Mouse (Mus musculus) c-Kit-positive CD71-positive TER-119-negative erythroid progenitor cells, embryonic 14.5 days (primary cell): ENCODE results near the gene Plb1.
A peak's percentile ranks its signal among the peaks of the same experiment; 100 is the strongest.

ENCODE experiments used
- DNase-seq: peaks from one replicate; pipeline ENCODE4 v3.0.0-alpha.2; 2013; ENCODE audit warnings: low read depth

Gene Plb1

DNA sequence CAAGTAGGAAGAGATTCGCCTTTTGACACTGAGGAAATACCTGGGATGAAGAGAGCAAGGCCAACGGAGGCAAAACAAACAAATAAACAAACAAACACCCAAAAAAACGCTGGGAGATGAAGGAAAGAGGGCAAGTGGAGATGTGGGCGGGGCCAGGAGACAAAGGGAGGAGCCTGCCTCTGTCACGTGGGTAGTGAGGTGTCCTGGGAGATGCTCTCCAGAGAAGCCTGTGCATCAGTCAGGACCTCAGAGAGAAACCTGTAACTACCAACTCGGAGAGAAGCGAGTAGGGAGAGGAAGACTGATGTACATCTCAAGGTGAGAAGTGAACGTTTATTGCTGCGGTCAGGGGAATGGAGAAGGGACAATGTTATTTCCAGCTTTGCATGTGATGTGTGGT lies at the start of gene Plb1:
Gene Plb1, plus strand, starts transcription at position 235 of the 400 bp plus-strand sequence.
- DNase-seq: no peak

DNA sequence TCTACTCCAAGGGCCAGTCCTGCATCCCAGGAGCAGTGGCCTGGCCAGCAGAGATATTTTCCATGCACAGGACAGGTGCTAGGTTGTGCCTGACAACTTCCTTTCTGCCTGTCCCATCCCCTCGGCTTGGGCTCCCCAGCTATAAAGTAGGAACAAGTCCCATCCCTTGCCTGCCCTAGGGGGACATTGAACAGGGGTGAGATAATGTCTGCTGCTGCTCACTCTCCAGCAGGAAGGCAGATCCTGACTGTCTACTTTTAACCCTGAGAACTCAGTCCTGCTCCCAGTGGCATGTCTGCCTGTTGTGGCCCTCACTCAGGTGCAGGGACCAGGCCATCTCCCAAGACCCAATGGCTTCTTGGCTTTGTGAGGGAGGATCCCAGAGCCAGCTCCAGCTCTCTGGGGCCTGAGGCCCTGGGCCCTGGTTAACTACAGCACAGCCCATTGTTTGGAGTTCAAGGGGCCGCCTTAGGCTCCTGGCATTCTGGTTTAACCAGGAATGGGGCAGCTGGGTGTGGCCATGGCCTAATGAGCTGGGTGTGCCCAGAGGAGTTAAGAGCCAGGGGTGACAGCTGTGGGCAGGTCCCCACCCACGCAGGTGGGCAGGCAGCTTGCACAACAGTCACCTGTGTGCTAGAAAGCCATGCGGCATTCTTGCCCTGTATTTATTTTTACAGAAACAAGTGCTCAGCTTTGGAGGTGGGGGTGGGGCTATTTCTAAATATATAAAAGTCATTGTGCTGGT lies 49.5 kb upstream of the Plb1 start:
- DNase-seq: no peak

- DNase-seq: no peak
Measured at GRCm38 (mm10) chr5:32187717-32188116, 44.8 kb upstream of the Plb1 start.

GRCm38 (mm10) chr5:32191259-32191658 lies 41.2 kb upstream of the Plb1 start:
- DNase-seq: no peak

DNA sequence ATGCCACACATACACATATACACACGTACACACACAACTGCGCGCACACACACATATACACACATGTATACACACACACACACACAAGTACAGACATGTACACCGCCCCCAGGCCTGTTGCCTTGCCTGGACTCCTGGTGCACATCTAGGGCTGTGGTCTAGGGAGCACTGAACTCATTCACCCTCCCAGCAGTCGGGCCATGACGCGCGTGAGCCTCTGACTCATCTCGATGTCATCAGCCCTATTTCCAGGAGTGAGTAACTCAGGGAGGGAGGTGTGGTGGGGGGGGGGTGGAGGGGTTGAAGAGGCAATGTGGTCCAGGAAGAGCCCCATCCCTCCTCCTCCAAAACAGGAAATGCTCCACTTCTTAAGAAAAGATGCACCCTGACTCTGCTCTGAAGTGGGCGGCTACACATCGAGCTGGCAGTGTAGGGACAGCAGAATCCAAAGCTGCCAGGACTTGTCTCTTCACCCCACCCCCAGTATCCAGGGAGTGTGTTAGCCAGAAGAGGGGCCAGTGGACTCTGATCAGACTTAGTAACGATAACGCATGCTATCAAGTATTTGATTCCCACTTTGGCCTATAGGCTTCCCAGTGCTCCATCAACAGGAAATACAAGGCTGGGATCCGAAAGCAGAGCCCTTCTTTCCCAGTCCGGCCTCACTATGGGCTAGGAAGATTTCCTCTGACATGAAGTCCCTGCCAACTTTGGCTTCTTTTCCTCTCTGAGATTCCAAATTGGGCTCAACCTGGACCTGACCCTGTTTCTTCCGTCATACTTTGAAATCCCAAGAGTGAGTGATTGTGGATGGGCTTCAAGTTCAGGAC lies 40.3 kb upstream of the Plb1 start:
- DNase-seq: no peak

- DNase-seq: no peak
Measured at GRCm38 (mm10) chr5:32194236-32194635, 38.3 kb upstream of the Plb1 start.

DNA sequence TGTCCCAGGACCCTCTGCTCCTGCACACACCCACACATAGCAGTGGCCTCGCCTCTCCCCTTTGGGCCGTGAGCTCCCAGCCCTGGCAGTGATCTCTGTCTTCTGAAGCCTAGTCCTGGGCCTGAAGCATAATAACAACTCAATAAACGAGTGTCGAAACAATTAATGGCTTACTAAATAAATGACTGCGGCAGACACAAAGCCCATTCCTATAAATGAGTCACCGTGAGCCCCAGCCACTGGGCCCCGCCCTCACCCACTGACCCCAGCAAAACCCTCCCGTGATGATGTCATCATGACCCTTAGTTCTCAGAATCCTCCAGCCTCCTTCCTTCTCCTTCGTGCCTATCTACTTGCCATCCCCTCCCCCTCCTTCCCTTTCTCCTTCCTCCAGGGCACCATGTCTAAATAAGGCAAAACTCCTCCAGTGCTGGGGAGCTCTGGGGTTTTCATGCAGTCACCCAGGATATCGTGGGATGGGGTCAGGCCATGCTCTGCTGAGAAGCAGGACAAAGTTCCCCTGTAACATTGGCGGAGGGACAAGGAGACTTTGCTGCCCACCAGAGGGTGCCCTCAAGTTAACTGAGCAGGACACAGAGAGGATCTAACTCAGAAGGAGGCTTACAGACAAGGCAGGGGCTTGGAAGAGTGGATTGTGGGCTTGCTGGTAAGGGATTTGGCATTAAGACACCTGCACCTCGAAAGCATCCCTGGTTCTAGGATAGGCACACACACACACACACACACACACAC lies 36.5 kb upstream of the Plb1 start:
- no peak for DNase-seq

- DNase-seq: peak; percentile 68
Measured at GRCm38 (mm10) chr5:32197698-32198097, 34.8 kb upstream of the Plb1 start.

DNA sequence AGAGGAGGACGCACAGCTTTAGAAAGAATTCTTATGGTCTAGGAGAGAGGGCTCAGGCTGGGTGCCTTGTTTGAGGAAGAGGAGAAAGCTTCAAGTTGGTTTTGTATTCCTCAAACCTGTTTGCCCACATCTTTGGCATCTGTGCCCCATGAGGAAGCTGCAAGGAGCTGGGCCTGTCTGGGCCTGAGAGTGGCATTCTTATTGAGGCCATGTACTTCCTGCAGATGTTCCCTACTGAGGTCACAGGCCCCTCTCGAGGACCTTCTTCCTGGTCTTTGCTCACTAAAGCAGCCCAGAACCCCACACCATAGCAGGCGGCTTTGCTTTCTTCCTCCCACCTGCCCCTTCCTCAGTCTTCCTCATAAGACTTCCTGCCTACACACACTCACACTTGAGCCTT lies 33.4 kb upstream of the Plb1 start:
- no peak for DNase-seq

- no peak for DNase-seq
Measured at GRCm38 (mm10) chr5:32199594-32199993, 32.9 kb upstream of the Plb1 start.

- DNase-seq: no peak
Measured at GRCm38 (mm10) chr5:32204653-32205052, 27.9 kb upstream of the Plb1 start.

DNA sequence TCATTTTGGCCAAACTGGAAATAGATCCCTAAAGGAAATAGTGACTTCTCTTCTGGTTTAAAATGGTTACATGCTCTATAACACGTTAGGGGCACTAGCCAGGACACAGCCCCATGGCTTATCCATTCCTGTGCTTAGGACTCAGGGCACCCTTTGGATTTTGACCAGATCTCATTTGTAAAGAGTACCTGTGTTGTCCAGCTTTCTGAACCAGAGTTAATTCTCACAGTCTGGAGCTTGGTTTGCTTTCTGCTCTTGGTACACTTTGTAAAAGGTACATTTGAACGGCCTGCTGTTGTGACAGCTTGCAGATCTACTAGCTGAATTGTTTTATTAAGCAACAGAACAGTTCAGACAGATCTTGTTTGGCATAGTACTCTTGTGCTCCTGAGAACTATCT lies 25.8 kb upstream of the Plb1 start:
- DNase-seq: no peak

DNA sequence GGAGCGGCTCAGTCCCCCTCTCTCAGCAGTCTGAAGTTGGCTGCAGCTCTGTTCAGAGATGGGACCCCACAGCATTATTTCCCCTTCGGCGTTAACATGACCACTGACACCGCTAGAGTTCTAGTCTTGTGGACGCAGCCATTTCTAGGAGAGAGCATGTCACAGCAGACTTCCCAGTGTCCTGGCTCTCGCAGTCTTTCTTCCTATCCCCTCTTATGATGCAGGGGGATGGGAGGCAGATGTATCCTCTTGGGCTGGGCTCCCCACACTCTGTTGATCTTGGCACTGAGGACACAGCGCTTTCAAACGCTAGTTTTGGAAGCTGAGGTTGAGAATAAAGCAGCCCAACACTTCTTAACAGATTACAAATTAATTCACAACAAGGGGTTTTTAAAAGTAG lies 24.0 kb upstream of the Plb1 start:
- no peak for DNase-seq

- no peak for DNase-seq
Measured at GRCm38 (mm10) chr5:32211011-32211410, 21.5 kb upstream of the Plb1 start.

DNA sequence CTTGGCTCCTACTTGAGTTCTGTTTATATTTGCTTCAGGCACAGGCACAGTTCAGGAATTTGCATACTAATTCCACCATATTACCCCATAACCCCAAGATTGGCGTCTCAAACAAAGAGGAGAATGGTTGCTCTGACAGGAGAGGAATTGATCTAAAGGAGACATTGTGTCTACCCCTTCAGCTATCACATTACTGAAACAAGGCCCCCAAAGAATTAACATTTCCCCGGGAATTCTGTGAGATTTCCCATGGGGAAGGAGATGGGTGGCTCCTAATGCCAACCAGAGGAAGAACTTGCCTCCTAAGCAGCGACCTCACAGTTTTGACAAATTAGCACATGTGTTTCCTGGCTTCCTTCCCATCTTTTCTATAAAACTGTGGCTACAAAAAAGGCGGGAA lies 18.8 kb upstream of the Plb1 start:
- DNase-seq: no peak

DNA sequence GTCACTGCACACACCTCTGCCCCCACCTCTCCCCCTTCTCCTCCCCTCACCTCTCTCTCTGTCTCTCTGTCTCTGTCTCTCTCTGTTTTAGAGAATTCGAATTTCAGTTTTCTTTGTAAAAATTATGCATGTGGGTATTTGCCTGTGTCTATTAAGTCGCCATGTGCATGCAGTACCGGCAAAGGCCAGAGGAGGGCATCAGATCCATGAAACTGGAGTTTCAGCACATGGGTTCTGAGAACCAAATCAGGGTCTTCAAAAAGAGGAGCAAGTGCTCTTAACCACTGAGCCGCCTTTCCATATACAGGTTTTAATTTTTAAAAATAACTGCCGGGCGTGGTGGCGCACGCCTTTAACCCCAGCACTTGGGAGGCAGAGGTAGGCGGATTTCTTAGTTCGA lies 17.0 kb upstream of the Plb1 start:
- DNase-seq: peak; percentile 24

GRCm38 (mm10) chr5:32216465-32216864 lies 16.0 kb upstream of the Plb1 start:
- no peak for DNase-seq

- DNase-seq: no peak
Measured at GRCm38 (mm10) chr5:32217477-32217876, 15.0 kb upstream of the Plb1 start.

GRCm38 (mm10) chr5:32230372-32230771 lies 2.1 kb upstream of the Plb1 start:
- DNase-seq: no peak

DNA sequence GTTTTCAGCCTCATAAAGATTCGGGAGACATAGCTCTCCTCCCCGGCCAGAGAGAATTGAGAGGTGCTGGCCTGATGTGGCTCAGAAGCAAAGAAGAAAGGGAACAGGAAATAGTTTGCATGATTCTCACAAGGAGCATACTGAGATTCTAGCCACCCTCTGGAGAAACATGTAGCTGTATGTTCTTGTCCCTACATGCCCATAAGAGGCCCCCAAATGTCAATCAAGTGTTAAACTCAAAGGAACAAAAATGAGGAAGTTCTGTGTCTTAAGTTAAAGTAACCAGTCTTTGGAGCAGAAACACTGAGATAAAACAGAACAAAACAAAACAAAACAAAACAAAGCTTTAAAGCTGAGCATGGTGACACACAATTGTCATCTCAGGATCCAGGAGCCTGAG lies 6.8 kb downstream of the Plb1 start:
- DNase-seq: no peak

DNA sequence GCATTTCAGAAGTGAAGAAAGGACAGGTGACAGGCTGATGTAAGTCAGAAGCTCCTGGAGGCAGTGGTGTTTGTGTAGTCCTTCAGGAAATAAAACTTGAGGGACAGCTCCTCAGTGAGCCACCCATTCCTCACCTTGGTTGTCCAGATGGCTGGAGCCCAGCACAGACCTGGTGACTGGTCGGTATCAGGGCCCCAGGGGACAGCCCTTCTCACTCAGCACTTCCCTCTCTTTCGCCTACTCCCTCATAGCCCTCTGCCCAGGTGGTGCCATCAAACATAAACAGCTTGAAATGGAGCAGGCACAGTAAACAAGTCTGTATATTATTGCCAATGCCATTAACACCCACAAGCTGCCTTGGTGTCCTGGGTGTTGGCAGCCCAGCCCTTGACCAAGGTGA lies 8.2 kb downstream of the Plb1 start:
- no peak for DNase-seq

- DNase-seq: no peak
Measured at GRCm38 (mm10) chr5:32243286-32243885, 10.9 kb downstream of the Plb1 start.
